Mouse (Mus musculus): ENCODE data around the gene Fbxl2. TPM values are rescaled to one million over a fixed set of nuclear protein-coding genes. Genes with fewer than 3 reads are reported as not detected.

Fbxl2 gene
- polyA plus RNA-seq, 1 experiment from 2014 or later: 1.8 TPM

- no peak overlapping the region for H3K27ac ChIP-seq (ENCODE audit: low read length)
- WGBS: under 1% methylated on average over 51 of the region's 52 CpGs
- H3K9me3 ChIP-seq (replicated peaks; ENCODE audit: control insufficient read depth, low read length): no peaks in the 10 kb centered on the region
Observed at GRCm38 (mm10) chr9:114026261-114026934, 19.6 kb downstream of the Fbxl2 start.

DNA sequence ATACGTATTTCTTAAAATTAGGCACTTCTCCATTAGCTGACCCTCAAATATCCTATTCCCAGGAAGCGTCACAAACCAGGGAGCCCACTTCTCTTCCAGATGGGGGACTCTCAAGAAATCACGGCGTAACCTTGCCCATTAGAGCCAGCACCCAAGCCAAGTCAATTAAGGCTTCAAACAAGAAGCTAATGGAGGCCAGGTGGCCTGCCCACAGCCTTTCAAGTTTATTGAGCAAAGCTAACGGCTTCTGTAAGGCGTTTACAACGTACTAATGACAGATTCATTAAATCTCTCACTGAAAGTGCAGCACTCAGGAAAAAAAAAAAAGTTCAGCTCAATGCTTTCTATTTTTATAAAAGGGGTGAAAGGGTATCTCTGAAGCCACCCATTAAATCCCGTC lies 20.1 kb downstream of the Fbxl2 start:
- Histone ChIP-seq H3K4me1 (ENCODE audit: control insufficient read depth, insufficient read depth, low read length) (peaks cover 6% of the 10 kb centered on the region; the same call in 1 of the 2 replicates), H3K9ac (ENCODE audit: low read length) (peak overlapping the region; percentile 63; the same call in 1 of the 2 replicates), H3K27me3 (ENCODE audit: control insufficient read depth, insufficient read depth, low read length) (no peaks in the 10 kb centered on the region), H3K36me3 (ENCODE audit: control insufficient read depth, insufficient read depth) (no peaks in the 10 kb centered on the region), H3K4me2 (ENCODE audit: low read depth, low read length) (peak overlapping the region; percentile 77), H3K4me3 (ENCODE audit: low read length) (peak overlapping the region; percentile 64), H3K27ac (ENCODE audit: low read length) (no peak overlapping the region), H3K9me3 (replicated peaks; ENCODE audit: control insufficient read depth, low read length) (no peaks in the 10 kb centered on the region)
- no peak for ATAC-seq (replicated peaks; ENCODE audit: extremely low read depth, insufficient read depth, low FRiP score)
- 19% methylated on average over 8 of the region's 8 CpGs for WGBS

More at GRCm38 (mm10) chr9:114026261-114026934, 19.6 kb downstream of the Fbxl2 start:
- Histone ChIP-seq H3K36me3 (ENCODE audit: control insufficient read depth, insufficient read depth) (no peaks in the 10 kb centered on the region), H3K4me2 (ENCODE audit: low read depth, low read length) (peak overlapping the region; percentile 77), H3K9ac (ENCODE audit: low read length) (peak overlapping the region; percentile 63), H3K4me3 (ENCODE audit: low read length) (peak overlapping the region; percentile 64), H3K4me1 (ENCODE audit: control insufficient read depth, insufficient read depth, low read length) (peaks cover 6% of the 10 kb centered on the region; the same call in 1 of the 2 replicates), H3K27me3 (ENCODE audit: control insufficient read depth, insufficient read depth, low read length) (no peaks in the 10 kb centered on the region)
- ATAC-seq (replicated peaks; ENCODE audit: extremely low read depth, insufficient read depth, low FRiP score): peak; percentile 91

DNA sequence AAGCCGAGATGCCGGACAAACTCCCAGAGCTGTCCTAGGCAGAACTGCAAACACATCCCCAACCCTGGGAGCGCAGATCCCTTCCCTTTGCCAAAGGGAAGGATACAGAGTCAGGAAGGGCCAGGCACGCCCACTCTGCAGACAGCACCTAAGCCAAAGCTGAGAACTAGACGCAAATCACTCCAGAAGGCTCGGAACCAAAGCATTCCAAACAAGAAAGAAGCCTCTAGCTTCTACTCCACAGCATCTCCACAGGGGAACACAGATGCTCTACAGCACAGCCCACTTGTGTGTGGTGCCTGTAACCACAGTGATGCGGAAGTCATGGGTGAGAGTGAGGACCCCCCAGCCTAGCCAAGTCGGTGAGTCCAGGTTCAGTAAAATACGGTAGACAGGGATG lies 20.8 kb downstream of the Fbxl2 start:
- 48% methylated on average over 9 of the region's 9 CpGs for WGBS
- ATAC-seq (replicated peaks; ENCODE audit: extremely low read depth, insufficient read depth, low FRiP score): no peak
- no peaks in the 10 kb centered on the region for H3K36me3 ChIP-seq (ENCODE audit: control insufficient read depth, insufficient read depth)
- H3K27me3 ChIP-seq (ENCODE audit: control insufficient read depth, insufficient read depth, low read length): no peaks in the 10 kb centered on the region
- H3K9ac ChIP-seq (ENCODE audit: low read length): no peak overlapping the region
- peaks cover 6% of the 10 kb centered on the region; the same call in 1 of the 2 replicates for H3K4me1 ChIP-seq (ENCODE audit: control insufficient read depth, insufficient read depth, low read length)
- no peaks in the 10 kb centered on the region for H3K9me3 ChIP-seq (replicated peaks; ENCODE audit: control insufficient read depth, low read length)
- H3K27ac ChIP-seq (ENCODE audit: low read length): no peak overlapping the region
- H3K4me3 ChIP-seq (ENCODE audit: low read length): no peak overlapping the region
- H3K4me2 ChIP-seq (ENCODE audit: low read depth, low read length): no peak overlapping the region

DNA sequence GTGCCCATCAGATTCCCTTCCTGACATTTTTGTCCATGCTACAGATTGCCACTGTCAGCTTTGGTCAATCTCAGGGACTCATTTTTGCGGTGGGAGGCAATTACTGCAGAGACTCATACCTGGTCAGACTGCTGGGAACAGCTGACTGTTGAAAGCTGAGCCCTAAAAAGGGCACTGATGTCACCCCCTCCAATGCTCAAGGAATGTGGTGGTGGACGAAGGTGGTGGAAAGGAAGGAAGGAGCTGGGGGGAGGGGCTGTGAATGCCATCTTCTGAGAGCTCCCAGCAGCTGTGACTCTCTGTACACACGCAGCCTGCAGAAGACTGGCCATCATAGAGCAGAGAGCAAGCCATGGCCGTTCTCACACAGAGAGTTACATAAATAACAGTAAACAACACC lies 23.9 kb downstream of the Fbxl2 start:
- Histone ChIP-seq H3K27ac (ENCODE audit: low read length) (no peak overlapping the region), H3K9ac (ENCODE audit: low read length) (no peak overlapping the region), H3K4me2 (ENCODE audit: low read depth, low read length) (no peak overlapping the region), H3K4me1 (ENCODE audit: control insufficient read depth, insufficient read depth, low read length) (peaks cover 6% of the 10 kb centered on the region; the same call in 1 of the 2 replicates), H3K36me3 (ENCODE audit: control insufficient read depth, insufficient read depth) (no peaks in the 10 kb centered on the region), H3K9me3 (replicated peaks; ENCODE audit: control insufficient read depth, low read length) (no peaks in the 10 kb centered on the region), H3K4me3 (ENCODE audit: low read length) (no peak overlapping the region), H3K27me3 (ENCODE audit: control insufficient read depth, insufficient read depth, low read length) (no peaks in the 10 kb centered on the region)
- 33% methylated on average over 4 of the region's 4 CpGs for WGBS
- ATAC-seq (replicated peaks; ENCODE audit: extremely low read depth, insufficient read depth, low FRiP score): no peak

DNA sequence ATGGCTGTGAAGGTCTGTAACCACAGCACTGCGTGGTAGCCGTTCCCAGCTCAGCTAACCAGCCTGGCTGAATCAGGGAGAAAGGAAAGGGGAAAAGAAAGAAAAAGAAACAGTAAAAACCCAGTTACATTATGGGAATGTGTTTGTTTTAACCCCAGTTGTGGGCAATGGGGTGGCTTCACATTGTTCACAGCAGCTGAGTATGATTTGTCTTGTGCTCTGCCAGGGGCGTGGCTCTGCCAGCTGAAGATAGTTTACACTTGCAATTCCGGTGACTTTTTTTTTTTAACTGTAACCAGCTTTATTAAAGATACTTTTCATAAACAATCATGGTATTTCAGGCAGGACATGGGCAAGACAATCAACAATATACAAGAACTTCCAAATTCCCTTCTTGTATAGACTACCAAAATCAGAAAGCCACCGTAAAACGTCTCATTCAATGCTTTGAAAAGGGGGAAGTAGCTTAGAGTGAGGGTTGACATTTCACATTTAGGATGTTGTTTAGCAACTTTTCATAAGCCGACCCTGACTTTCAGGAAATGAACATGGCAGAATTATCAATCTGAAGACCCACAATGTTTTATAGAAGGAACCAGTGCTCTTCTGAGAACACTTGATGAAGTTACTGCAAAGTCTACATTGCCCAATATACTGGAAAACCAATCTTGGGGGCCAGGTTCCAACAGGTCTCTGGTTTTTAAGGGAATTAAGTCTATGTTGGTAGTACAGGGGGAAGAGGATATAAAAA lies 26.8 kb downstream of the Fbxl2 start:
- Histone ChIP-seq H3K4me2 (ENCODE audit: low read depth, low read length) (no peak overlapping the region), H3K9ac (ENCODE audit: low read length) (no peak overlapping the region), H3K9me3 (replicated peaks; ENCODE audit: control insufficient read depth, low read length) (no peaks in the 10 kb centered on the region), H3K4me3 (ENCODE audit: low read length) (no peak overlapping the region), H3K27ac (ENCODE audit: low read length) (no peak overlapping the region), H3K27me3 (ENCODE audit: control insufficient read depth, insufficient read depth, low read length) (no peaks in the 10 kb centered on the region), H3K36me3 (ENCODE audit: control insufficient read depth, insufficient read depth) (no peaks in the 10 kb centered on the region), H3K4me1 (ENCODE audit: control insufficient read depth, insufficient read depth, low read length) (no peaks in the 10 kb centered on the region)
- 83% methylated on average over 7 of the region's 7 CpGs for WGBS
- no peak for ATAC-seq (replicated peaks; ENCODE audit: extremely low read depth, insufficient read depth, low FRiP score)

DNA sequence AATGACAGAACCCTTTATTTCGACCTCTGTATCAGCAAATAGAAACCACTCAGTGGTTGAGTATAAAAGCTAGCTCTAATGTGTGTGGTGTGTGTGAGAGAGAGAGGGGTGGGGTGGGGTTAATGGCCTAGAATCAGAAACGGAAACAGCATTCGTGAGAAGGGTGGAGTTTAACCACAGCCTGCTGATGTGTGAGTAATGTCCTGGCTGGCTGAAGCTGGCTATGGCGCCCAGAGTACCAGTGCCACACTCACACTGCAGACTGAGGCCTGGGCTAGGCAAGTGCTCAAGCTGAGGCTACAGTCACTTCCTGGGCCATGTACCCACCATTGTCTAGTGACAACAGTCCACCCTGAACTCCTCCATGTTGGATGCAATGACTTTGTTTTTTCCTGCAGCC lies 29.6 kb downstream of the Fbxl2 start:
- no peaks in the 10 kb centered on the region for H3K4me1 ChIP-seq (ENCODE audit: control insufficient read depth, insufficient read depth, low read length)
- ATAC-seq (replicated peaks; ENCODE audit: extremely low read depth, insufficient read depth, low FRiP score): no peak
- H3K4me3 ChIP-seq (ENCODE audit: low read length): no peak overlapping the region
- H3K4me2 ChIP-seq (ENCODE audit: low read depth, low read length): no peak overlapping the region
- H3K27me3 ChIP-seq (ENCODE audit: control insufficient read depth, insufficient read depth, low read length): no peaks in the 10 kb centered on the region
- H3K36me3 ChIP-seq (ENCODE audit: control insufficient read depth, insufficient read depth): no peaks in the 10 kb centered on the region
- H3K9ac ChIP-seq (ENCODE audit: low read length): no peak overlapping the region
- H3K9me3 ChIP-seq (replicated peaks; ENCODE audit: control insufficient read depth, low read length): 0 out of 2 replicates have a peak, but pooled peaks cover 3% of the 10 kb centered on the region
- 67% methylated on average over 4 of the region's 4 CpGs for WGBS
- H3K27ac ChIP-seq (ENCODE audit: low read length): no peak overlapping the region

DNA sequence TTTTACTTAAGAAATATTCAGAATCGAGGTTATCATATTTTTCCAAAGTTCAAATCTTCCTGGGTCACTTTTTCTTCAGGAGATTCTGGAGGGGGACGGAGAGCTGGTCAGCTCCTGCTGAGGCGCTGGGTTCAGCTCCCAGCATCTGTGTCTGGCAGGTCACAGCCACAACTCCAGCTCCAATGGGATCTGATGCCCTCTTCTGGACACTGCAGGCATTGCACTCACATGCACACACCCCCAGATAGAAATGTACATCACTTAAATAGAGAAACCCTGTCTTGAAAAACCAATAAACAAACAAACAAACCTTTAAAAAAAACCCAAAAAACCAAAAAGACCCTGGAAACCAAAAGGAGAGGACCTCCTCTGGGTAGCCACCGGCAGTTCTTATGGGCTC lies 30.3 kb downstream of the Fbxl2 start:
- 0 out of 2 replicates have a peak, but pooled peaks cover 3% of the 10 kb centered on the region for H3K9me3 ChIP-seq (replicated peaks; ENCODE audit: control insufficient read depth, low read length)
- H3K4me2 ChIP-seq (ENCODE audit: low read depth, low read length): no peak overlapping the region
- H3K36me3 ChIP-seq (ENCODE audit: control insufficient read depth, insufficient read depth): no peaks in the 10 kb centered on the region
- H3K4me1 ChIP-seq (ENCODE audit: control insufficient read depth, insufficient read depth, low read length): no peaks in the 10 kb centered on the region
- no peak for ATAC-seq (replicated peaks; ENCODE audit: extremely low read depth, insufficient read depth, low FRiP score)
- H3K4me3 ChIP-seq (ENCODE audit: low read length): no peak overlapping the region
- no peak overlapping the region for H3K27ac ChIP-seq (ENCODE audit: low read length)
- H3K27me3 ChIP-seq (ENCODE audit: control insufficient read depth, insufficient read depth, low read length): no peaks in the 10 kb centered on the region
- H3K9ac ChIP-seq (ENCODE audit: low read length): no peak overlapping the region
- 84% methylated on average over 4 of the region's 4 CpGs for WGBS

DNA sequence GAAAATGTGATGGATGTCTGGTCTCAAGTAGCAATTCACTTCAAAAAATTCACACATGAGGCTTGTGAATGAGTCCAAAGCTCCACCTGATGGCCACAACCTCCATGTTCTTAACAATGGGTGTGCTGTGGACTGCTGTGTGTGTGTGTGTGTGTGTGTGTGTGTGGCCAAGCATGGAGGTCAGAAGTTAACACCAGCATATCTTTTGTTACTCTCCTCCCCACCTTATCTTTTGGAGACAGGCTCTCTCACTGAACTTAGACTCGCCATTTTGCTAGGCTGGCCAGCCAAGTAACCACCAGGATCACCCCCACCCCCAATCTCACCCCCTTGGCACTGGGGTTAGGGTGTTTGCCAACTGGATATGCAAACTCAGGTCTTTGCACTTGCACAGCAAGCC lies 32.0 kb downstream of the Fbxl2 start:
- no peak for ATAC-seq (replicated peaks; ENCODE audit: extremely low read depth, insufficient read depth, low FRiP score)
- WGBS: 72% methylated on average over 1 of the region's 1 CpGs
- Histone ChIP-seq H3K27ac (ENCODE audit: low read length) (no peak overlapping the region), H3K4me3 (ENCODE audit: low read length) (no peak overlapping the region), H3K36me3 (ENCODE audit: control insufficient read depth, insufficient read depth) (no peaks in the 10 kb centered on the region), H3K9me3 (replicated peaks; ENCODE audit: control insufficient read depth, low read length) (0 out of 2 replicates have a peak, but pooled peaks cover 3% of the 10 kb centered on the region), H3K9ac (ENCODE audit: low read length) (no peak overlapping the region), H3K4me2 (ENCODE audit: low read depth, low read length) (no peak overlapping the region), H3K27me3 (ENCODE audit: control insufficient read depth, insufficient read depth, low read length) (no peaks in the 10 kb centered on the region), H3K4me1 (ENCODE audit: control insufficient read depth, insufficient read depth, low read length) (no peaks in the 10 kb centered on the region)

DNA sequence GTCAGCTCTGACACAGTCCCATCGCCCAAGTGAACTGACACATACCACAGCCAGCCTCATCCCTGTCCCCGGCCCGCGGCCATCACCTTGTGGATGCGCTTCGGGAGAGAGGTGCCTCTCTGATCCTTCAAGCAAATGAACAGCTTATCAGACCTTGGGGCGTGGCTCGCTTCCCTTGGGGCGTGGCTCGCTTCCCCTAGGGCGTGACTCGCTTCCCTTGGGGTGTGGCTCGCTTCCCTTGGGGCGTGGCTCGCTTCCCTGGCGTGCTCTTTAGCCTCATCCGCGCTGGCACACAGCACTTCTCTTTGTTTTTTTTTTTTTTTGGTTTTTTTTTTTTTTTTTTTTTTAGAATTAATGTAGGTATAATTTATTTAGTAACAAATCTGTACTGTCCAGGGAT lies 34.8 kb downstream of the Fbxl2 start:
- 55% methylated on average over 18 of the region's 18 CpGs for WGBS
- H3K9ac ChIP-seq (ENCODE audit: low read length): no peak overlapping the region
- no peak overlapping the region for H3K4me2 ChIP-seq (ENCODE audit: low read depth, low read length)
- H3K4me1 ChIP-seq (ENCODE audit: control insufficient read depth, insufficient read depth, low read length): no peaks in the 10 kb centered on the region
- no peak overlapping the region for H3K4me3 ChIP-seq (ENCODE audit: low read length)
- H3K27ac ChIP-seq (ENCODE audit: low read length): no peak overlapping the region
- no peaks in the 10 kb centered on the region for H3K36me3 ChIP-seq (ENCODE audit: control insufficient read depth, insufficient read depth)
- no peaks in the 10 kb centered on the region for H3K27me3 ChIP-seq (ENCODE audit: control insufficient read depth, insufficient read depth, low read length)
- no peak for ATAC-seq (replicated peaks; ENCODE audit: extremely low read depth, insufficient read depth, low FRiP score)
- H3K9me3 ChIP-seq (replicated peaks; ENCODE audit: control insufficient read depth, low read length): 0 out of 2 replicates have a peak, but pooled peaks cover 3% of the 10 kb centered on the region

All from heart, embryonic 16.5 days (tissue).